Mouse (Mus musculus) left cerebral cortex, postnatal 10 days (tissue): ENCODE data around the gene Il3. TPM values are rescaled to one million over a fixed set of nuclear protein-coding genes. Genes with fewer than 3 reads are reported as not detected.
A peak's percentile ranks its signal among the peaks of the same experiment; 100 is the strongest.
"Not testable (repeated sequence)": the region's sequence is repeated elsewhere in the genome, so short reads cannot be mapped to it uniquely, and the experiment has no call there.

Experiments
- DNase-seq, 2 experiments: peaks; one replicate each; pipeline ENCODE4 v3.0.0; 2021 to 2022; ENCODE audit warnings: low spot score in 2 of 2, mixed read lengths in 1 of 2; ENCODE audit errors: extremely low spot score in 1 of 2
- intact Hi-C: fragments of 180-260 bp; cut with DNase I; formaldehyde crosslinking; loops from one replicate; pipeline ENCODE4 v1.15.1; 2025
- total RNA-seq, 2 experiments: library from RNA; stranded (reverse); gene quantifications; 2 replicates each; pipeline ENCODE4 v1.2.3; 2021

Gene Il3
- total RNA-seq, result not detected

DNA sequence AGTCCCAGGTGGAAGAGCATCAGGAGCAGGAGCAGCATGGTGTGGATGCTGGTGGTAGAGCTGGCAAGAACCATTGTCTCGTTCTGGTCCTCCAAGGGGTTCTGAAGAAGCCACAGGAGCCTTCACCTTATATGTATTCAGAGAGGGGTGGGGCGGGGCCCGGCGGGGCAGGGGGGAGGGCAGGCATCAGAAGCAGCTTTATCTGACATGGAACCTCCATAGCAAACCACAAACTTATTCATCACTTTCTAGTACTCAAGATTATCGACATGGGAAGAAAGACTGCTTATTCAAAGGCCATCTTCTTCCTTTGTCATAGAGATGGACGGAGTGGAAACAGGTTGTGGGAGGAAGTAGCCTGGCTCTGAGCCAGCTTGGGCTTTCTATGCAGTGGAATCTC is at the start of gene Il3:
Il3 (minus strand) TSS at position 101 of the 400 bp plus-strand sequence.
- no peak for DNase-seq
- intact Hi-C loops, result no loop called here

DNA sequence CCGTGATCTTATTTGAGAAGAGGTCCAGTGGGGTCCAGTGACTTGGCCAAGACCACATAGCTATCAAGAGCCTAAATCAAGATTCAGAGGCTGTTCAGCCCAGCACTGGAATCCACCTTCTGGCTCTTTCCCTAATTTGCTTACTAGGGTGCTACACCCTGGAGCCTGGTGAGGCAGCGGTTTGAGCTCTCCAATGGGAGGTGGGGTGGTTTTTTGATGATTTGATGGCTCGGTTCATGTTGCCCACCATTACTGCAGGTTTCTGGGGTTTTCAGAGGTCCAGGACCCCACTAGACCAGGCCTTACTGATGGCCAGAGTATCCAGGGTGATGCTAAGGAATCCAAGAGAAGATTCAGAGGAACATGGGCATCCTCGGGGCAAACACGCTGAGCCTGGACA is 48.3 kb upstream of the Il3 start:
- intact Hi-C loops, result no loop called here
- no peak for DNase-seq

- DNase-seq, result peak in 1 of 2 experiments; percentile 61
- intact Hi-C loops, result no loop called here
Observed at GRCm38 (mm10) chr11:54314740-54315139, 47.7 kb upstream of the Il3 start.

DNA sequence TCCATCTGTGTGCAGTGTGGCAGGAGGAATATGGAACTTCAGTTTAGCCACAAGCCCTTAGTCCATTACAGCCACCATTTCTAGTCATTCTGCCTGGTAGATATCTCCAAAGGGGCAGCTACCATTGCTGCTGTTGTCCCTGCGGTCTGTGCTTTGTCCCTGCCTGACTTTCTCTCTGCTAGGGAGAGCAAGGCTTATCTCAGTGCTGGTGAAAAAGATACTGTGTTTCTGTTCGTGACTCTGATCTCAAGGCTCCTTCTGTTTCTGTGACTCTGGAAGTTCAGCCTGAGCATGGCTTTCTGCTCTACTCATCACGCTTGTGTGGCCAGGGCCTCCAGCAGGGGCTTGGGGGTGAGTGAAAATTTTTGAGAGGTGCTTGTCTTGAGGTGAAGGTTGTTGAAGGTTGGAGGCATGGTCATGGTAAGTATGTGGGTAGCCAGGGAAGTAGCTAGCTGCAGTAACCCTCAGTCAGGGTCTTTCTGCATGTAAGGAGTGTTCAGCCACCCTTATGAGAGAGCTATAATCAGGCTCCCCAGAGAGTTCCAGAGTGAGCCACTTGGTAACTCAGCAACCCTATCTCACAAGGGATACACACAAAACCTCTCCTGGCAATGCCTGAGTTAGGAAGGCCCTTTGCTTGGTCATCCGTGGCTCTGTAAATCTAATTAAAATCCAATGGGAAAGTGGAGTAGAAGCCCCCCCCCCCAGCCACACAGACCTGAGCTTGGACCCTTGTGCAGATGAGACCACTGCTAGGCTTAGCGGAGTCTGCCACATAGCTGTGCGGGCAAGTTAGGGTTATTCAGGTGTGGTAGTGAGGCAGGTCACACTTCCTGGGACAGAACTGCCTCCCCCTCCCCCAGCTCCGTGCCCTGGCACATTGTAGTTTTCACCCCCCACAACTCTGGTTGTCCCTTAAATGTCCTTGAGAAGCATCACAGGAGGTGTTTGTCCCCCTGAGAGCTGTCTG is 46.6 kb upstream of the Il3 start:
- no peak for DNase-seq
- intact Hi-C loops, result no loop called here

- intact Hi-C loops, result no loop called here
- DNase-seq, result no peak
Observed at GRCm38 (mm10) chr11:54312603-54313002, 45.5 kb upstream of the Il3 start.

DNA sequence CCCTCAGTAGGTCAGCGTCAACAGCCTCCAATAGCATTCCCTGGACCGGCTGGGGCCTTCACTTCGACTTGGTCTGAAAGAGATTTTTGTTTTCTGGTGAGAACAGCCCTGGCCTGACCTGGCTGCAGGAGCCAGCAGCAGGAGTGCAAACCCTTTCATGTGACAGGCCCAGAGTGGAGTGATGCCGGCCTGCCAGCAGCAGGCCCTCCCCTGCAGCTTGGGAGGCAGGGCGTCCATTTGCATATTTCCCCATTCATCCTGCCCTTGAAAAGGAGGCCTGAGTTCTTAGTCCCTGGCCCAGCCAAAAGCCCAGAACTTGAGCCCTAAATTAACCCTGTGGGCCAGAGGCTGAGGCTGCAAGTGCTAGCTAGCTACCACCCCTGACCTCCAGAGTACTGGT is 44.9 kb upstream of the Il3 start:
- intact Hi-C loops, result no loop called here
- peak; percentile 53 to 56 for DNase-seq

DNA sequence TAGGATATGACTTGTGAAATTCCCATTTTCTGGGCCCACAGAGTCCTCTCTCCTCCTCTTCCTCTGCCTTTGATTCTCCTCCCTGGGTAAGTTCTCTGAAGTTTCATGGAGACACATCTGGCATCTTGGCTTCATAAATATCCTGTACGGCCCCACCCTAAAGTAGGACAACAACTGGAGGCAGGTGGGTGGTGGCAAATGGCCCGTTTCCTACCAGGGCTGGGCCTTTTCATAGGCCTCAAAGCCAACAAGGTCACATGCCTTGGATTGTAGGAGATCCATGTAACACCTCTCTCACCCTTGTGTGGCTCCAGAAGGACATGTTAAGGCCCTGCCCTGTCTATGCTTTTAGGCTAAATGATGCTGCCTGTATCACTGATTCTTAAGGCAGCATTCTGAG is 43.5 kb upstream of the Il3 start:
- DNase-seq, result no peak
- intact Hi-C loops, result no loop called here

GRCm38 (mm10) chr11:54307139-54307816 is 40.2 kb upstream of the Il3 start:
- DNase-seq, result peak in 1 of 2 experiments; percentile 59
- intact Hi-C loops, result no loop called here

DNA sequence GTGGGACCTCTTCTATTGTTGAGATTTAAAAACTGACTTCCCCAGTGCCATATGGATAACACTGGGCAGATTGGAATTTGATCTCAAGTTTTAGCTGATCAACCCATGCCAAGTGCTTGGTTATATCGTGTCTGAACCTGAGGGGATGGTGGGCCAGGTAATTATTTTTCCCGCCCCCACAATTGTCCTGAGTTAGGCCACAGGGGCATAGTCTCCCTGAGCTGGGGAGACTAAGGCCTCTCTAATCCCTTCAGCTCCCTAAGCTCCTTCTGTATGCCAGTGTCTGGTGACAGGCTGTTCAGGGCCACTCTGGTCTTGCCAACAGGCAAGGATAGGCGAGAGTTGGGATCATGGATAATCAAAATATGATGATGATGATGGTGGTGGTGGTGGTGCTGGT is 38.3 kb upstream of the Il3 start:
- DNase-seq, result no peak
- intact Hi-C loops, result no loop called here

DNA sequence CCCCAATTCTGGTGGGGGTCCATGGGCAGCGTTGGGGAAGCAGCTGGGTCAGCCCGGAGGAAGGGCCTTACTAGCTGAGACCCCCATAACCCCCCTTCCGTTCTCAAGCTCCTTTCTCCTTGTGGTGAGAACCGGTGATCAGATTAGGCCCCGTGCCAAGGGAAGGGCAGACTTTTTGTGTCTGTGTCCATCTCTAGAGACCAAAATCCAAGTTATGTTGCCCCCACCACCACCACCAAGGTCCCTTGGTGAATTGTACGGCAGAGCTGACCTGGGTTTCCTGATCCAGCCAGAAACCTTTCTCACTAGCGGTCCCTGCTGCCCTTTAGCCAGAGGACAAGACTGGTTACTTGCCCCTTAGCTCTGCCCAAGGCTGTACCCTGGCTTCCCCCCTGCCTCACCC is 37.4 kb upstream of the Il3 start:
- peak in 1 of 2 experiments; percentile 53 for DNase-seq
- intact Hi-C loops, result no loop called here

- peak in 1 of 2 experiments; percentile 78 for DNase-seq
- intact Hi-C loops, result no loop called here
Observed at GRCm38 (mm10) chr11:54303728-54304470, 36.8 kb upstream of the Il3 start, which contains the start of gene Acsl6. Acsl6 (plus strand) TSS chr11:54303798.

DNA sequence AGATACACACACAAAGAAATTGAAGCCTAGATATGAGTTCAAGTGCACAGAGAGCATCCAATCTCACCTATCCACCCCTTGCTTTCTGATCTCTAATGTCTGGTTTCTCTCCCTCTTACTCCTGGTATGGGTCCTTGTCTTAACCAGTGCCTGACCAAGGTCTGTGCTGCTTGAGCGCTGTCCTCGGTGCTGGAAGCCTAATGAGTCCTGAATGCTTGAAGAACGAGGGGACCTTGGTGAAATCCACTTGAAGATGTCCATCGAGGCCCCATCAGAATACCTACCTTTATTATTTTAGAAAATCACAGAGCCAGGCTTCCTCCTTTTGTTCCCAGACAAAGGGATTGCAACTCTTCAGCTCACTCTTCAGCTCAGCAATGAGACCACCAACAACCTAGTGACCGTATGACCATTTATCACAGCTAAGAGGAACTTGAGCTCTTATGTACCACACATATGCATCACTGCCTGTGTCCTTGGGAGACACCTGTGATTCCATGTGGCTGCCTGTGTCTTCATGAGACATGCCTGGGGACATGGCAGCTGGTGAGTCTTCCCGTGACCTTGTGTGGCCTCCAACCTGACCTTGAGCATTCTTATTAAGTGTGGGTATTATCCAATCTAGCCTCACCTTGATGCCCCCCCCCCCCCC is 36.1 kb upstream of the Il3 start:
- DNase-seq, result no peak
- intact Hi-C loops, result no loop called here

- intact Hi-C loops, result no loop called here
- no peak for DNase-seq
Observed at GRCm38 (mm10) chr11:54302606-54303005, 35.5 kb upstream of the Il3 start.

GRCm38 (mm10) chr11:54301994-54302393 is 34.9 kb upstream of the Il3 start:
- no peak for DNase-seq
- intact Hi-C loops, result no loop called here

GRCm38 (mm10) chr11:54298777-54299176 is 31.7 kb upstream of the Il3 start:
- DNase-seq, result no peak
- intact Hi-C loops, result no loop called here

DNA sequence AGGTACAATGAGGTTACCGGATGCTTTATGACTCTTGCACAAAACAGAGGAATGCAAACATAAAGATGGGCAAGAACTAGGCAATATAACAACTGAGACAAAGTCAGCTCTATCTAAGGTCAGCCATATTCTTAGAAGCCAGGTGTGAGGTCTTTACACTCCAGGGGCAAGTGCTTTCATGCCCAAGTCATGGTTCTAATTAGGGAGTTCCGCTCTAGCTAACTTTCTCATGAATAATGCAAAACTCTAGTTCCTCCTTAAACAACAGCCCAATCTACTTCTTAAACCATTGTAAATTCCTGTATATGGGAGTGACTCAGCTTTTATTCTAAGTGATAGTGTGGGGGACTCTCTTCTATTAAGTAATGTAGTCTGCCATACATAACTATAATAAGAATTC is 30.4 kb upstream of the Il3 start:
- intact Hi-C loops, DNase-seq: not testable (repeated sequence)

DNA sequence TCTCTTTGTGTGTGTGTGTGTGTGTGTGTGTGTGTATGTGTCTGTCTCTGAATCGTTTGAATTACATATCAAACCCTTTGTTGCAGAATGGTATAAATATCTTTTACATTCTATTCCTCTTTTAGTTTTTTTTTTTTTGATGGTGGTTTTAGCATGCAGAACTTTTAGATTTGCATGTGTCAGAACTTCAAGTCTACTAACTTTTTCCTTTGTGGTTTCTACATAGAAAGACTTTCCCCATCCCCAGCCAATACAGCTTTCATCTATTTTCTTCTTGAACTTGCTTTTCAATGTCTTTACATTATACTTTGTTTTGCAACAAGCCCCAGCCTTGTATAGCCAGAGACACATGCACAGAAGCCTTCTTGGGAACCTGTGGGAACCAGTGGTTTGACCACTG is 29.7 kb upstream of the Il3 start:
- intact Hi-C loops, result no loop called here
- DNase-seq, result no peak

DNA sequence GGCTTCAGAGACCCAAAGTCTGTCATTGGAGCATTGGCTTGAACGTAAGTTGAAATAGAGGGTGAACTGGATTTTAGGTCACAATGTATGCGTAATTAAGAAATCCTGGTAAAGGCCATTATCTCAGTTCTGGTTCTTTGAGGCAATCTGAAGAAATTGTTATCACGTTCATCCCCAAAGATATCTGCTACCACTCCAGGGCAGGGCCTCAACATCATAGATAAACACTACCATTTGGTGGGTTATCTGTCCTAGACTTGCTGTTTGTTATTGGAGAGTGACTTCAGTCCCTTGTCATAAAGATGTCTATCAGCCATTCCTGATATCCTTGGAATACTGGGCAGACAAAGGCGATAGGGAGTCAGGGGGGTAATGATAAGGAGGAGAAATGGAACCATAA is 28.9 kb upstream of the Il3 start:
- DNase-seq, result no peak
- intact Hi-C loops, result no loop called here
